Mouse (Mus musculus): ENCODE data around the gene Myo5a. TPM values are rescaled to one million over a fixed set of nuclear protein-coding genes. Genes with fewer than 3 reads are reported as not detected.

Myo5a gene
- total RNA-seq, 2 experiments from 2014 or later = 45.2 to 45.4 TPM

DNA sequence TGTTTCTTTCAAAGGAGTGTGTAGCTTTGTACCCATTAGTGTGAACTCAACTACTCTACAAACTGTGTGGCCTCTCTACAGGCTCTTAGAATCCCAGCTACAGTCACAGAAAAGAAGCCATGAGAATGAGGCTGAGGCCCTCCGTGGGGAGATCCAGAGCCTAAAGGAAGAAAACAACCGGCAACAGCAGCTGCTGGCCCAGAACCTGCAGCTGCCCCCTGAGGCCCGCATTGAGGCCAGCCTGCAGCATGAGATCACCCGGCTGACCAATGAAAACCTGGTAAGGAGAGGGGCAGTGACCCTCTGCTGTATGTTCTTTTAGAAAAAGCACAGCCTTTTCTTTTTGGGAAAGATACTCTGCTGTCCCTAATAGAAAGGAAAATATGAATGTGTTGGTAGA is 123.0 kb downstream of the Myo5a start:
- DNase-seq (ENCODE audit: low spot score in 2 of 2) = no peak

DNA sequence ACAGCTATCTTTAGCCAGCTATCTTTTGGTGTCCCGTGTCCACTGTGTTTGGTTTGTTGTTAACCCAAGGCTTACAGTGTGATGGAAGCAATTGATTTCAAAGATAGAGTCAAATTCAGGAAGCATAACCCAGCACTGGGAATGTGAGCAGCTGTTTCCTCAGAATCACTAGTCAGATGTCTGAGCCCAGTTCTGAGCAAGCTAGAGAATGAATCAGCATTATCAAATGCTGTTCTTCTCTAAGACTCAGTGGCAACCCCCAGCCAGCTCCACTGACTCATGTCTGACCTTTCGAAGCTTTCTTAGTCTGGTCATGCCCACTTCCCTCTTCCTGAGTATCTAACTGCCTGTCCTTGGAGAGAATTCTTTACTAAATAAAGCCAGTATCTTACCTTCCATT is 125.5 kb downstream of the Myo5a start:
- peak; percentile 13 to 30 for DNase-seq (ENCODE audit: low spot score in 2 of 2)

DNA sequence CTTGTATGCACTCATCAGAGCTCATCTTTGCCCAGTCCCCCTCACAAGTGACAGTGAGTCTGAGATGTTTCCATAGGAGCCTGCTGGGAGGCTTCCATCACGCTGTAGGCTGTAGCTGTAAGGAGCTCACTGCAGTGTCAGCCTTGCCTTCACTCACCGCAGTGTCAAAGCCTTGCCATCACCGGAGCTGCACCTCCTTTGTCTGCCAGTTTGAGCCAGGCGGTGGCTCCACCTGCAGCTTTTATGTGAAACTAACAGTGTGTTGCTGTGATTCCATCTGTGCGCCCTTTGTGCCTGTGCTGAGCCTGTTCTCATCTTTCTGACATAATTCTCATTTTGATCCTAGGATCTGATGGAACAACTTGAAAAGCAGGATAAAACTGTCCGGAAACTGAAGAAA is 126.5 kb downstream of the Myo5a start:
- DNase-seq (ENCODE audit: low spot score in 2 of 2) = no peak

DNA sequence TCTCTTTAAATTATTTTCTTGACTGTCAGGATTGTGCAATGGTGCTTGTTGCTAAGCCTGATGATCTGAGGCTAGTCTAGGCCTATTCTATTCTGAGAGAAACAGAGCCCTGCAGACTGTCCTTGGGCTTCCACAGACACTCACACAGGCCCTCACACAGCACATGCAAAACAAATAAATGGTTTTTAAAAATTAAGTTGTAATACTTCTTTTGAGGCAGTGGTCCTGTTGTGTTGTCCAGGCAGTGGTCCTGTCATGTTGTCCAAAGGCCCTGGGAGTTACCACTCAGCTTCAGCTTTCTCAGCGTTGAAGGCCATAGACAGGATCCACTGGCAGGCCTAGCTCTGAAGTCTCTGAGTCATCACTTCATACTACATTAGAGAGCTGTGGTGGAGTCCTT is 130.7 kb downstream of the Myo5a start:
- DNase-seq (ENCODE audit: low spot score in 2 of 2) = no peak

DNA sequence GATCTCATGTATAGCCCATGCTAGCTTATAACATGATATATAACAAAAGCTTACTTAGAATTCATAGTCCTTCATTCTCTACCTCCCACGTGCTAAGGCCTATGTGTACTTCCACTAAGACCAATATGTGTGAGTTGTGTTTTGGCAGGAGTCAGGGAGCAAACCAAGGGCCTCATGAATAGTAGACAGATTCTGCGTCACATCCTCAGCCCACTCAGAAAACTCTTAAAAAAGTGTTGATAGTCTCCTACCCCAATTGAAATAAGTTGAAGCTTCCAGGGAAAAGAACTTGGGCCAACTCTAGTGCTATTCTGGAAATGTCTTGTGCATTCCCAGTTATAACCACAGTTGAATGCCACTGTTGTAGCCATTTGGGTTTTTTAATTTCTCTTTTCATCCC is 131.2 kb downstream of the Myo5a start:
- no peak for DNase-seq (ENCODE audit: low spot score in 2 of 2)

DNA sequence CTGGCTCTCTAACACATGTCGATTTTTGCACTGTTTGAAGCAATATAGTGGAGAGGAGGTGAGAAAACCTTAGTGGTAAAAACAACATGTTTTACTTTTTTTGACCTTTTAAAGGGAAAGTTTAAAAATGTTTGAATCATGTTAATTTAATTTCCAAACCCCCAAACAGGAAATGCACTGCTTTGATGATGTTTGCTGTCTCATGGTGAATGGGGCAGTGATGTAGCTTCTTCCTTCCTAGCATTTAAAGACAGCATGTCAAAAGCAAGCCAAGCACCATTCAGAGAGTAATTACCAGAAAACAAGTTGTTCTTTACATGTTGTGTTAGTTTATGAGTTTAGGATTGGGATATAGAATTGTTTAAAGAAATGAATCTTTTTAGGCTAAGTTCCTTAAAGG is 138.4 kb downstream of the Myo5a start:
- DNase-seq (ENCODE audit: low spot score in 2 of 2) = no peak

DNA sequence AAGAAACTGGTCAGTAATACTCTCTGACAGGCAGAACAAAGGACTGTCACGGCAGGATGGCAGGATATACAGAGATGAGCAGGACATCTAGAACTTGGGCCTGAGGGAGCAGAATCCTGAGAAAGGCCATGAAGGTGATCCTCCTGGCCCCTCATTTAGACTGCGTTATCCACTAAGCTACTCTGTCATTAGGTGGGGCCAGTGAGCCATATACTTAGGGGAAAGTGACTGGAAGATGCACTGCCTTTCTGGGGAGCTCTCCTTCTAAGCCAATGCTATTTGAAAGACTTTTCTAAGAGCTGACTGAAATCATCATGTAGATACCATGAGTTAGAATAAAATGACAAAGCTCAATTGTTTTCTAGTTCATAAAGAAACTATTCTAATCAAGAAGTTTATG is 139.5 kb downstream of the Myo5a start:
- no peak for DNase-seq (ENCODE audit: low spot score in 2 of 2)

DNA sequence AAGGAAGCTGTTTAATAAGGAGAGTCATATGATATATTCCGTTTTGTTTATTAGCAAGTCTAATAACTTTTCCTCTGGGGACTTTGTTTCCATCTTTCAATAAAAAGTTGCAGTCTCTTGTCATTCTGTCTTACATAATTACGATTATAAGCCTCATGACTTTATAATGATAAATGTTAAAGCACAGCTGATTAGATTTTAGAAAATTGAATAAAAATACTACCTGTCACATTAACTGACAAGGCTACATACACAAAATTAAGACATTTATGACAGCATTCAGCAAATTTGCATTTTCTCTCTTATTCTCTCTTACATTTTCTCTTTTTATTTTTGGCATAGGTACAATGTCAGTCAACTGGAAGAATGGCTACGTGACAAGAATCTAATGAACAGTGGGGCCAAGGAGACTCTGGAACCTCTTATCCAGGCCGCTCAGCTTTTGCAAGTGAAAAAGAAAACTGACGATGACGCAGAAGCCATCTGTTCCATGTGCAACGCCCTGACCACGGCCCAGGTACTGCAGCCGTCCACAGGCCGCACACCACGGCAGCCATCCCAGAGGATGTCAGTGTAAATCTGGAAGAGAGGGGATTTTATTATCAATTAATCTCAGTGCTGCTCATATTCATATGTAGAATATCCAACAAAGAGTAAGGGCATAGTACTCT is 144.1 kb downstream of the Myo5a start:
- no peak for DNase-seq (ENCODE audit: low spot score in 2 of 2)

DNA sequence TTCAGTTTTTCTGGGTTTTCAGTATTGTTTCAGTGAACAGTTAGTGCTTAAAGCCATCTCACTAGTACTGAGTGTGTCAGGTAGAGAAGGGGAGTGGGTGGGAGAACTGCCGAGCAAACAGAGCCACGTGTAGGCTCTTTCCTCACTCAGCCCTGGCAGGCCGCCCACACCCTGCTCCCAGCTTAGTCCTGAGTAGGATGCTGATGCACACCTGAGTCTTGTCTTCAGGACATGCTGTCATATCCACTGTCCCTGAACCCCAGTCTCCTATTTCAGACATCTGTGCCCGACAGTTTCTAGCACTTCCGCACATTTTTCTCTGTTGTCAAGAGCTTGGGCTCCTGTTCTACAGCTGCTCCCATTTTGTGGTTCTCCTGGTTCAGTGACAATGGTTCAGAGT is 149.1 kb downstream of the Myo5a start:
- no peak for DNase-seq (ENCODE audit: low spot score in 2 of 2)

DNA sequence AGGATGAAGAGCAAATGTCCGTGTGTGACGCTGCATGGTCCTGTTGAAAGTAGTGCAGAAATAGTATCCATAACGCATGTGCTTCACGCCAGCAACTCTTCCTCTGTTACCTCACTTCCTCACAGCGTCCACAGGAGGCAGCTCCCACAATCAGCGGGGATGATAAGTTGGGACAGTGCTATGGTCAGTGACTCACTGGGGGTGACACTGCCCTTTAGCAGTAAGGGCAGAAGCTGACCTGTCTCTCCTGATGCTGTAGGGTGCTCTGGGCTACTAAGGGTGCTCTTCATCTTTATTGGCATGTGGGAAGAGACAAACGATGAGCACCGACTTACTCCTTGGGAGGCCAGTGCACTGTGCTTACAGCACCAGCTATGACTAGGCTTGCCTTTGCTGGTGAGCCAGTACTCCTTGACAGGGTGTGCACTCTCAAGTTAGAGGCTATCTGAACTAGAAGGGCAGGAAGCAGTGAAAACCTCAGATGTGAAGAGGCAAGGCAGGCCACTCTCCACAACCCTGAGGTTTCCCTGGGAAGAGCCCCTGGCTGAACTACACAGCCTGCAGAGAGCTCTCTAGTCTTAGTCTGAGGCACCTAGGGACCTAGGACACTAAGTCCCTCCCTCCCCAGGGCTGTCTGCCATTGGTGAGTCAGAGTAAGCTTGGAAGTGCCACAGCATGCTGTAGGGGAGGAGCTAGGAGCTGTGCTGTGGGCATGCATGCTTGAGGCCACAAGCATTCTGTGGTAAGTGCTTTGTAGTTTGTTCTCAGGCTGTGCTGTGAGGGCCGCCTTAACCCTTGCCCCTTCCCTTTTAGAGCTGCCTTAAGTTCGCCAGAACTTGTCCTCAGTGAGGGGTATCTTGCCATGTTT is 150.8 kb downstream of the Myo5a start:
- DNase-seq (ENCODE audit: low spot score in 2 of 2) = no peak

DNA sequence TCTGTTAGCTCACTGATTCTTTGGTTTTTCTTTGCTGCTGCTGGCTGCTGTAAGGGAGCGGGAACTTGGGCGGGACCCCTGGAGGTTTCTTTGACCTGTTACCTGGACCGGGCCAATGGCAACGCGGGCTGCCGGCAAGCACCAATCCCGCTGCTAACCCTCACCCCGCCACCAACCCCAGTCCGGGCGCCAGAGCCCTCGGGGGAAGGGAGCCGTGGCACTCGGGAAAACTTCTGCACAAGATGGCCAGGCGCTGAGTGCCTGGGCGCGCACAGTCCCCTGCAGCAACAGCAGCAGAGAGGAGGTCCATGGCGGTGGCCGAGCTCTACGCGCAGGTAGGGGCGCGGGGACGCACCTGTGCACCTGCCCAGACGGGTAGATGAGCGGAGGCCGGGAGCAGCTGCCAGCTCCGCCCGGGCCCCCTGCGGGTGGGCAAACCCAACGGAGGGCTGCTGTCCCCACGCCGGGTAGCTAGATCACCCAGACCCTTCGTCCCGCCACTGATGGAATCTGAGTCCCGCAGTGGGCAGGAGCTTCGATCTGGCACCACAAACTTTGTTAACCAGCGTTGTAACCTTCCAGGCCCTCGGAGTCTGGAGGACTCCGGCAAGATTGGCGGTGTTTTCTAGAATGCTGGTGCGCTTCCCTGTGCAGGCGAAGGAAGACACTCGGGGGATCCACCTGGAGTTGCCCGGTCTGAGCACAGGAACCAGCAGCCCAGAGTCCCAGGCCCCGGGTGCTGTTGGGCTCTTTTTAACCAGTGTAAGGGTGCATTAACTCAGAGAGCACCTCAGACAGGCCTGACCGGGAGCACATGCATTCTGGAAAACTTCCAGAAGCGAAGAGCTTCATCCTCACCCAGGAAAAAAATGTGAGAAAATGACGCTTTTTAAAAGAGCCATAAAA is 161.3 kb downstream of the Myo5a start, which contains the start of gene Myo5c:
Myo5c (plus strand) TSS at position 180 of the 906 bp plus-strand sequence.
- DNase-seq (ENCODE audit: low spot score in 2 of 2) = peak; percentile 22 to 31

DNA sequence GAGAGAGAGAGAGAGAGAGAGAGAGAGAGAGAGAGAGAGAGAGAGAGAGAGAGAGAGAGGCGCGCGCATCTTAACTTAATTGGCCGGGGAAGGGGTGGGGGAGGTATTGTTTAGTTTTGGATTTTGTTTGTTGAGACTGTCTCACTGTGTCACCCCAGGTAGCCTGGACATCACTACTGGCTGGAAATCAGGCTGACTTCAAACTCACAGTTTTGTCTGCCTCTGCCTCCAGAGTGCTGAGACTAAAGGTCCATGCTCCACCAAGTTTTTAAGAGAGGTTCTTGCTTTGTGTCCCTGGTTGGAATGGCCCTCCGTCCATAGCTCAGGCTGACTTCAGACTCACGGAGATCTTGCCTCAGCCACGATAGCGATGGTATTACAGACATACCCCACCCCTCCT is 162.0 kb downstream of the Myo5a start:
- no peak for DNase-seq (ENCODE audit: low spot score in 2 of 2)

DNA sequence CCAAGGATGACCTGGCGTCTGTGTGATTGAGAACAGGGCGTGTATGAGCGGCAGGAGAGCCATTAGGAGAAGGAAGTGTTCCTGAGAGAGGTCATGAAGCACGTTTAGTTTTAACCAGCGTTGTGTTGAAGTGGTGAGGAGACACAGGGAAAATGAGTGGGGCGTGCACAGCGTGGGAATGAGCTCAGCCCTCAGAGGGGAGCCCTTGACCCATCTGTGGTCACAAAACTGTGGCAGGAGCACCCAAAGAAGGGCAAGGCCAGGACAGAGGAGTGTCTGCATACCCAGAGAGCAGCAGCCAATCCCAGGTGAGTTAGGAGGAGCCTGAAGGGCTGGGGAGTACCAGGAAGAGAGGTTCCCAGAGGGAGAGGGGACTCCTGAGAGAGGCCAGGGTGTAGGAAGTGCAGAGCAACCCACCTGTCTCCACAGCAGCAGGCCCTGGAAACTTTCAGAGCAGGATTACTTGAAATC is 163.5 kb downstream of the Myo5a start:
- no peak for DNase-seq (ENCODE audit: low spot score in 2 of 2)

DNA sequence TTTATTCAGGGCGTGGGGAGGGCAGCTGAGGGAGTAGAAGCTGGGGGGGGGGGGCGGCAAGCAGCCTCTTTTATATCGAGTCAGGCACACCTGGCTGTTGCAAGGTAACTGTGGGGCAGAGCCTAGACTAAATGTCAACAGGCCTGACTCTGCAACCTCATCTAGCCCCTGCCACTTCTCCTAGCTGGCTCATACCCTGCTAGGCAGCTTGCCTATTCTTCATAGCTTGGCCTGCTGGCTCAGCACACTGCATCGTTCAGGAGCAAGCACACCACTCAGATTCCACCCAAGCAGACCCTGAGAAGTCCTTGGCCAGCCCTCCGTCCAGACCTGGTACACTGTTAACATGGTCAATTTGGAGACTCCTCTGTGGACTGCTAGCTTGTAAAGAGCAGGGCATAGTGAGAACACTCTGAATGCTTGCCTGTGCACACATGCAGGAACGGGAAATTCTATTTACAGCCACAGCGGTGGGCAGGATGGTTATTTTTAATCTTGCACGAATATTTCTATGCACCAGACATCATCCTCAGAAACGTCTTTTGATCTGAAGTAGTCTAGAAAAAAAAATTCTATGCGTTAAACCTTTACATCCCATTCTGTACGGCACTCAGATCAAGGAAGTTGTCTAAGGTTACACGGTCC is 164.3 kb downstream of the Myo5a start:
- no peak for DNase-seq (ENCODE audit: low spot score in 2 of 2)

DNA sequence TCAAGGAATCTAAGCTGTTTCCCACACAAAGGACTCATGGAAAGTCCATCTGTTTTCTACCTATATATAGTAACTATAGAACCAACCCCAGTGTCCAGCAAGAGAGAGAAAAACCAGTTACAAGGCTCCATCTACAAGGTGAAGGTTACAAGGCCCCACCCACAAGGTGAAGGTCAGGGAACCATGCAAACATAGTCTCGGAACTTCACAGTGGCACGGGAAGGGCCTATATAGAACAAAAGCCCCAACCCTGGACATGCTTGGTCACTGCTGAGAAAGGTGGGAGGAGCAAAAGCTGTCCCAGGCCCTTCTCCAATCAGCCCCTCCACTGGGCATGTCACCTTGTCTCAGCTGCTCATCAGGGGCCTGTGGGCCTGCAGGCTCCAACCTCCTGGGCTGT is 164.9 kb downstream of the Myo5a start:
- no peak for DNase-seq (ENCODE audit: low spot score in 2 of 2)

DNA sequence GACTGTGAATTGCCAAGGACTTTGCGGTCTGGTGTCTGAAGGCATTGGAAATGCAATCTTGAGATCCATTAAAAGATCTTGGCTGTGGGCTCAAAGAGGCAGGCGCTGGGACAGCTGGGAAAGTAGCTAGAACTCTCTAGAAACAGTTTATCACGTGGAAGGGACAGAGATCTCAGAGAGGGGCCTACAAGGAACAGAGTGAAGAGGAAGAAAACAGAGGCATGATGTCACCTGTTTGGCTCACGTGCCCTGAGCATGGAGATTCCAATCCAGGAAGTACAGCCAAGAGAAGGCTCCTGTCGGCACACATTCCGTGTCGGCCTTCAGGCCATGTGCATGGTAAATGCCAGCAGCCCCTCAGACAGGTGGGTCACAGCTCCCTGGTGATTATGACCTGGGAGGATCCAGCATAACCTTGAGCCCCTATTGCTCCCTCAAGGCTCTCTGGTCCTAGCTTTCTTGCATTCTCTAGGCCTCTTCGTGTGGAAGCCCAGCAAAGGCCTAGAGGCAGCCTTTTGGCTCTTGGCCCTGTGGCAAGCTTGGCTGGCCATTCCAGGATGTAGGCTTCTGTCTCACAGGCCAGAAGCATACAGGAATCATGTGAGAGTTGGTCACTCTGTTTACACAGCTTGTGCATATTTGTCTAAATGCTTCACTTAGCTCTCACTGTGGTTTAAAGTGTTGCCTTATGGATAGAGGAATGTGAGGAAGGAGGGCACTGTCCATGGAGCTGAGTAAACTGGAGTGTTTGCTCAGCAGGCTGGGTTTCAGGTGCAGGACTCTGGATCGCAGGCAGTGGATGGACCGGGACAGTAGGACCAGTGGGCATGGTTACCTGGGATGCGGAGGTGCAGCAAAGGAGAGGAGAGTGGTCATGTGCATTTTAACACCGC is 165.8 kb downstream of the Myo5a start:
- no peak for DNase-seq (ENCODE audit: low spot score in 2 of 2)

DNA sequence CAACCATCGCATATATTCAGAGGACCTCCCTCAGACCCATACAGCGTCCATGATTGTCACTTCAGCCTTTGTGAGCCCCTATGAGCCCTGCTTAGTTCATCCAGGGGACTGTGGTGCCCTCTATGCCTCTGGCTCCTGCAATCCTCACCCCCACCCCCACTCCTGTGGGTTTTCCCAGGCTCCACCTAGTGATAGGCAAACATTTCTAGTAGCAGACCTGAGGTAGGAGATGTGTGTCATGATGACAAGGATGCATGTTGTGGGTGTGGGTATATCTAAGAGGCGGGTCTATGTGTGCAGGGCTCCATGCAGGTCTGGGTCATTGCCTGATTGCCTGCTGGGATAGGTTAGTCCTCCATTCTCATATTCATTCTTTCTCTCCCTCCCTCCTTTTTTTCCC is 167.4 kb downstream of the Myo5a start:
- DNase-seq (ENCODE audit: low spot score in 2 of 2) = no peak

DNA sequence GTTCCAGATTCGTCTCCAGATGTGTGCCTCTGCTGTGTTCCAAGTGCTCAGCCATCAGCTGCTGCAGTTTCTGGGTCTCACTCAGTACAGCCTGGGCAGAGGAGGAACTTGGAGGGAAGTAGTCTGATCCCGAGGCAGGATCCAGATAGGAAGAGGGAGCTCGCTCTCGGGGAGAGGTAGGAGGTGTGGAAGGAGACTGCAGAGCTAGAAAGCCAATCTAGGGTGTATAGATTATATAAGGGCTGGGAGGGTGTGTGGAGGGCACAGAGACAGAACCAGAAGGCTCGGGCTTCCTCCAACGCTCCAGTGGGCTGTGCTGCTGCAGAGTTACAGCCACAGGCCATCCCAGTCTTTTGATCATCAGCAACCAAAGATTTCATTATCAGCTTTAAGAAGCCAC is 172.2 kb downstream of the Myo5a start:
- no peak for DNase-seq (ENCODE audit: low spot score in 2 of 2)

DNA sequence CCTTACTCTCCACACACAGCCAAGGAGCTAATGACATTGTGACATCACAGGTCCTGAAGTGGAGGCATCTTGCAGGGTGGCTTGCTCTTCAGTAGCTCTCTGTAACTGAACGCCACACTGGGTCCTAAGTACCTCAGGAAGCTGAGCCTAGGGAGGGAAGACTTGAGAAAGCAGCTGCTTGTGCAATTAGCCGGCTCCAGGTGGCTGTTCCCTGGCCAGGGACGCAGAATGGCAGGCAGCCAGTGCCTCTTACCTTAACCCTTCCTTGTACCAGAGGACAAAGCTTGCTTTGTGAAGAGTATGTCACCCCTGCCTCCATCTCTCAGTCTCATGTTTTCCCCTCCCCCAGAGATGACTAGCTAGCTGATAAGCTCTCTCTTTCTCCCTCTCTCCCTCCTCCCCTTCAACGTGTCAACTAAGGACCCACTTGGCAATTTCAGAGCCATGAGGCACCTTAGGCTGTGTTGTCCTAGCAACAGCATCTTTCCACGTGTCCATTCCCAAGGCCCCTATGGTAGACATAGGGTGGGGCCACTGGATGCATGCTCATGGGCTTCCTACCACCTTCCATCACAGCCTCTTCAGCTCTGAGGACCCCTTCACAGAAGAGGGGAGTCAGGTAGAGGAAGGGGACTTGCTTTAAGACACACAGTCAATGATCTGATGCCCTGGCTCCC is 173.1 kb downstream of the Myo5a start:
- DNase-seq (ENCODE audit: low spot score in 2 of 2) = no peak
